8 mouse cellular contexts compared by ENCODE assay signal in genomic region chr13:91462893-91463481, GRCm38 (mm10). TPM values are rescaled to one million over a fixed set of nuclear protein-coding genes. Genes with fewer than 3 reads are reported as not detected.
DNase-seq lines count a peak whose midpoint lies in the region; TF ChIP-seq lines count a peak whose summit lies in the region.

No protein-coding gene starts in this region.

- DNase-seq in adrenal gland, postnatal 10 days, result peak; percentile 23
- DNase-seq in adrenal gland, adult 2 months, result no peak
- DNase-seq in MEL (ENCODE audit: low read depth, low spot score), result peak; percentile 61
- no peak for DNase-seq in forebrain, embryonic 10.5 days (ENCODE audit: extremely low spot score, low spot score)
- peak; percentile 48 for DNase-seq in kidney, postnatal 10 days
- DNase-seq in lung, postnatal 14 days, result peak; percentile 24
- peak; percentile 72 for DNase-seq in telencephalon, adult 2 months (ENCODE audit: low read depth, low spot score)
- no peak for DNase-seq in adrenal gland, postnatal 14 days

- no peaks in the 10 kb centered on the region for H3K9me3 ChIP-seq in MEL (replicated peaks; ENCODE audit: insufficient read depth, low read length)
- H3K9me3 ChIP-seq in forebrain, embryonic 10.5 days, result no peaks in the 10 kb centered on the region

- peak; percentile 62 for TF ChIP-seq RAD21 in MEL (IDR thresholded peaks at IDR 0.05; ENCODE audit: low read depth, low read length)

- WGBS in forebrain, embryonic 10.5 days, result 36% methylated on average over 9 of the region's 9 CpGs

- TF ChIP-seq CTCF in MEL (IDR thresholded peaks at IDR 0.05 in 2 of 3, conservative IDR thresholded peaks at IDR 0.05 in 1 of 3; ENCODE audit: control insufficient read depth in 1 of 3, insufficient read depth in 1 of 3, low read depth in 2 of 3, low read length in 3 of 3, poor library complexity in 1 of 3, severe bottlenecking in 1 of 3), result peak in 1 of 3 experiments; percentile 57; a peak in 2 of 6 replicates

- no peak for TF ChIP-seq POLR2A in MEL (IDR thresholded peaks at IDR 0.05; ENCODE audit: control insufficient read depth in 1 of 2, insufficient read depth in 1 of 2, low read depth in 1 of 2, low read length in 2 of 2, poor library complexity in 1 of 2)

- peak overlapping the region; percentile 7; the same call in 1 of the 2 replicates for H3K27ac ChIP-seq in MEL (ENCODE audit: control insufficient read depth, low read depth, low read length)
- H3K27ac ChIP-seq in forebrain, embryonic 10.5 days, result no peak overlapping the region

- H3K27me3 ChIP-seq in MEL (ENCODE audit: control insufficient read depth in 1 of 2, insufficient read depth in 2 of 2, low read length in 2 of 2), result no peaks in the 10 kb centered on the region
- H3K27me3 ChIP-seq in forebrain, embryonic 10.5 days (ENCODE audit: poor library complexity, severe bottlenecking), result no peaks in the 10 kb centered on the region

- peak overlapping the region; percentile 6 to 72; a peak in 2 of 4 replicates for H3K4me3 ChIP-seq in MEL (ENCODE audit: control insufficient read depth in 1 of 2, insufficient read depth in 1 of 2, low read depth in 2 of 2, low read length in 2 of 2)
- peak overlapping the region; percentile 96 for H3K4me3 ChIP-seq in forebrain, embryonic 10.5 days

- peaks cover 0 to 36% of the 10 kb centered on the region in 2 experiments; a peak in 2 of 4 replicates for H3K36me3 ChIP-seq in MEL (ENCODE audit: control insufficient read depth in 1 of 2, insufficient read depth in 2 of 2, low read length in 2 of 2)
- no peaks in the 10 kb centered on the region for H3K36me3 ChIP-seq in forebrain, embryonic 10.5 days (replicated peaks)

- H3K9ac ChIP-seq in MEL (ENCODE audit: control insufficient read depth, low read depth, low read length, poor library complexity, severe bottlenecking), result peak overlapping the region; percentile 19; the same call in 1 of the 2 replicates

- TF ChIP-seq EP300 in MEL (IDR thresholded peaks at IDR 0.05; ENCODE audit: low read depth in 1 of 2, low read length in 2 of 2), result no peak

- peaks cover 33% of the 10 kb centered on the region for H3K79me2 ChIP-seq in MEL (ENCODE audit: control insufficient read depth, insufficient read depth, low read length, poor library complexity)

- peaks cover 11 to 25% of the 10 kb centered on the region in 2 experiments for H3K4me1 ChIP-seq in MEL (ENCODE audit: control insufficient read depth in 1 of 2, insufficient read depth in 2 of 2, low read length in 2 of 2)
- peaks cover 45% of the 10 kb centered on the region for H3K4me1 ChIP-seq in forebrain, embryonic 10.5 days

TF ChIP-seq in MEL, 35 proteins besides CTCF, POLR2A, EP300 and RAD21:
- no peak for TF ChIP-seq USF2 (IDR thresholded peaks at IDR 0.05; ENCODE audit: borderline replicate concordance in 1 of 2, insufficient read depth in 1 of 2, low read depth in 1 of 2, low read length in 2 of 2)
- no peak for TF ChIP-seq ELF1 (IDR thresholded peaks at IDR 0.05; ENCODE audit: low read depth, low read length)
- TF ChIP-seq GABPA (IDR thresholded peaks at IDR 0.05; ENCODE audit: low read depth, low read length), result no peak
- TF ChIP-seq JUND (IDR thresholded peaks at IDR 0.05; ENCODE audit: low read depth, low read length), result no peak
- no peak for TF ChIP-seq POLR2AphosphoS2 (IDR thresholded peaks at IDR 0.05; ENCODE audit: low read length)
- no peak for TF ChIP-seq MYC (IDR thresholded peaks at IDR 0.05; ENCODE audit: low read depth, low read length)
- no peak for TF ChIP-seq TAL1 (IDR thresholded peaks at IDR 0.05; ENCODE audit: low read length)
- TF ChIP-seq SIN3A (IDR thresholded peaks at IDR 0.05; ENCODE audit: low read length), result peak; percentile 63
- peak; percentile 54; the same call in 1 of the 2 replicates for TF ChIP-seq CHD1 (IDR thresholded peaks at IDR 0.05; ENCODE audit: low read depth, low read length)
- no peak for TF ChIP-seq NRF1 (IDR thresholded peaks at IDR 0.05; ENCODE audit: insufficient read depth, low read depth, low read length, poor library complexity, severe bottlenecking)
- TF ChIP-seq ETS1 (IDR thresholded peaks at IDR 0.05; ENCODE audit: low read depth, low read length), result no peak
- no peak for TF ChIP-seq TBP (IDR thresholded peaks at IDR 0.05; ENCODE audit: low read depth, low read length)
- TF ChIP-seq MAX (IDR thresholded peaks at IDR 0.05; ENCODE audit: low read length), result no peak
- no peak; the same call in 1 of the 2 replicates for TF ChIP-seq MAZ (IDR thresholded peaks at IDR 0.05; ENCODE audit: low read depth, low read length)
- TF ChIP-seq ZNF384 (IDR thresholded peaks at IDR 0.05; ENCODE audit: low read depth, low read length), result no peak
- no peak for TF ChIP-seq CHD2 (IDR thresholded peaks at IDR 0.05; ENCODE audit: low read length)
- TF ChIP-seq USF1 (IDR thresholded peaks at IDR 0.05; ENCODE audit: low read depth, low read length), result no peak
- no peak for TF ChIP-seq MYB (IDR thresholded peaks at IDR 0.05; ENCODE audit: low read depth, low read length)
- peak; percentile 41 for TF ChIP-seq MXI1 (IDR thresholded peaks at IDR 0.05; ENCODE audit: low read depth, low read length)
- no peak for TF ChIP-seq MAFK (IDR thresholded peaks at IDR 0.05; ENCODE audit: borderline replicate concordance, low read depth, low read length)
- TF ChIP-seq SMC3 (IDR thresholded peaks at IDR 0.05; ENCODE audit: low read depth, low read length), result peak; percentile 58
- no peak for TF ChIP-seq NELFE (IDR thresholded peaks at IDR 0.05; ENCODE audit: low read depth, low read length)
- TF ChIP-seq ZMIZ1 (IDR thresholded peaks at IDR 0.05; ENCODE audit: low read depth, low read length), result no peak
- TF ChIP-seq POLR2AphosphoS5 (IDR thresholded peaks at IDR 0.05; ENCODE audit: borderline replicate concordance, low read depth, low read length), result no peak
- TF ChIP-seq BHLHE40 (IDR thresholded peaks at IDR 0.05; ENCODE audit: borderline replicate concordance, low read depth, low read length), result no peak; the same call in 1 of the 2 replicates
- TF ChIP-seq HCFC1 (IDR thresholded peaks at IDR 0.05; ENCODE audit: low read depth, low read length), result 0 out of 2 replicates have a peak, but pooled peaks have one; percentile 9
- TF ChIP-seq TCF12 (IDR thresholded peaks at IDR 0.05; ENCODE audit: low read depth, low read length), result no peak
- no peak for TF ChIP-seq RCOR1 (IDR thresholded peaks at IDR 0.05; ENCODE audit: low read depth, low read length)
- TF ChIP-seq ZC3H11A (IDR thresholded peaks at IDR 0.05; ENCODE audit: low read depth, low read length), result peak; percentile 58
- TF ChIP-seq MEF2A (IDR thresholded peaks at IDR 0.05; ENCODE audit: extremely low read depth, insufficient replicate concordance, low read depth, low read length, poor library complexity, severe bottlenecking), result no peak
- no peak for TF ChIP-seq UBTF (IDR thresholded peaks at IDR 0.05; ENCODE audit: borderline replicate concordance, insufficient read depth, low read depth, low read length)
- no peak for TF ChIP-seq E2F4 (IDR thresholded peaks at IDR 0.05; ENCODE audit: borderline replicate concordance, low read depth, low read length)
- TF ChIP-seq GATA1 (IDR thresholded peaks at IDR 0.05; ENCODE audit: low read depth, low read length), result no peak
- no peak for TF ChIP-seq KAT2A (conservative IDR thresholded peaks at IDR 0.05; ENCODE audit: low read depth, low read length)
- no peak for TF ChIP-seq ZKSCAN1 (IDR thresholded peaks at IDR 0.05; ENCODE audit: low read depth, low read length)

RNA-seq across cellular contexts. Expression of gene Ssbp2, which starts 2.9 kb away (rescaled TPM):
- total RNA-seq in adrenal gland, postnatal 10 days (2021), result 10 to 100 TPM; 34.4 to 41.0 TPM
- 10 to 100 TPM; 23.8 to 41.2 TPM for total RNA-seq in adrenal gland, adult 2 months (2021)
- 3.9 and 5.5 TPM in 2 replicates for polyA plus RNA-seq in adrenal gland, adult 2 months (2012; rRNA removed)
- total RNA-seq in MEL (2012; rRNA removed), result 12.6 and 14.3 TPM in 2 replicates
- 10 to 100 TPM in 1 of 2 experiments, not detected in 1; 38.4 TPM for polyA plus RNA-seq in MEL (2012; ENCODE audit: insufficient read depth in 1 of 2, insufficient read length in 2 of 2, low read depth in 1 of 2, low replicate concordance in 2 of 2, missing spikeins in 1 of 2)
- polyA plus RNA-seq in forebrain, embryonic 10.5 days (2016; fragmentation: Nextera tagmentation; extraction: Ambion mirVana), result 140 and 149 TPM in 2 replicates
- total RNA-seq in adrenal gland, postnatal 14 days (2021), result 30.0 and 37.7 TPM in 2 replicates

Comparison
In these comparisons a context has a peak if more than half of its experiments do, and no peak if none do; other contexts are left out.
1. DNase-seq: peak in adrenal gland, postnatal 10 days (single experiment), MEL (single experiment), kidney, postnatal 10 days (single experiment), lung, postnatal 14 days (single experiment) and telencephalon, adult 2 months (single experiment); none in adrenal gland, adult 2 months (single experiment), forebrain, embryonic 10.5 days (single experiment) and adrenal gland, postnatal 14 days (single experiment).